Mouse (Mus musculus) erythroblast, embryonic 14.5 days (primary cell): ENCODE data around the gene Nomo1. TPM values are rescaled to one million over a fixed set of nuclear protein-coding genes. Genes with fewer than 3 reads are reported as not detected.

Source experiments
- H3K27me3 ChIP-seq: 2 replicates; pipeline ENCODE4 v1.6.1; 2012; ENCODE audit warnings: inconsistent platforms; ENCODE audit not compliant: control insufficient read depth
- H3K36me3 ChIP-seq: 2 replicates; pipeline ENCODE4 v1.6.1; 2012; ENCODE audit warnings: mild to moderate bottlenecking, inconsistent platforms; ENCODE audit not compliant: control insufficient read depth
- H3K4me1 ChIP-seq: 2 replicates; pipeline ENCODE4 v1.6.1; 2012; ENCODE audit warnings: inconsistent platforms; ENCODE audit not compliant: control insufficient read depth
- H3K4me3 ChIP-seq: replicated peaks from 2 replicates; pipeline ENCODE3; 2012; ENCODE audit warnings: moderate library complexity, mild to moderate bottlenecking, inconsistent platforms
- H3K9me3 ChIP-seq: 2 replicates; pipeline ENCODE4 v1.6.1; 2012; ENCODE audit warnings: low read length, inconsistent platforms, mixed read lengths; ENCODE audit not compliant: control insufficient read depth
- GATA1 ChIP-seq: IDR thresholded peaks from 2 replicates; pipeline ENCODE4 v1.6.1; 2012; ENCODE audit warnings: low read length, inconsistent platforms, mixed read lengths
- TAL1 ChIP-seq: IDR thresholded peaks from 3 replicates; pipeline ENCODE4 v1.6.1; 2012; ENCODE audit warnings: low read length, inconsistent platforms, mixed read lengths
- polyA plus RNA-seq: library from polyadenylated mRNA; stranded (reverse); fragments of >175 nt; gene quantifications from 2 replicates; pipeline ENCODE4 v1.2.3, GENCODE M21; 2012

Gene Nomo1
- polyA plus RNA-seq, 1 experiment: 1.8 TPM

DNA sequence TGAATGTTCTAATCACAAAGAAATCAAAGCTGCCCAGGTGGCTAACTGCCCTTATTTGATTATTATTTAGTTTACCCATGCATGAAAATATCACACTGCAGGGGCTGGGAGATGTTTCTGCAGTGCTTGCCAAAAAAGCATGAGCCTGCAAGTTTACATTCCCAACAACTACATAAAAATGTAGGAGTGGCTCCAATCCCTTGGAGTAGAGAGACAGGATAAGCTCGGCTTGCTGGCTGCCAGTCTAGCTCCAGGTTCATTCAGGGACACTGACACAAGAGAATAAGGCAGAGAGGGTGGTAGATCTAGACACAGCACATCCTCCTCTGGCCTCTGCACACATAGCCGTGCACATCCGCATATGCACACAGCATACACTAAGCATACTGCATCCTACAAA lies 13.9 kb upstream of the Nomo1 start:
- Histone ChIP-seq H3K36me3 (peaks cover 8% of the 10 kb centered on the region; the same call in 1 of the 2 replicates), H3K9me3 (no peaks in the 10 kb centered on the region), H3K4me3 (no peak overlapping the region), H3K27me3 (peaks cover 4% of the 10 kb centered on the region; the same call in 1 of the 2 replicates), H3K4me1 (no peaks in the 10 kb centered on the region)
- TF ChIP-seq TAL1 (no peak), GATA1 (no peak)

- H3K4me3 ChIP-seq: no peak overlapping the region
- H3K27me3 ChIP-seq: peaks cover 7% of the 10 kb centered on the region; the same call in 1 of the 2 replicates
- no peaks in the 10 kb centered on the region for H3K4me1 ChIP-seq
- TF ChIP-seq TAL1 (no peak), GATA1 (no peak)
- H3K36me3 ChIP-seq: peaks cover 4% of the 10 kb centered on the region; the same call in 1 of the 2 replicates
- no peaks in the 10 kb centered on the region for H3K9me3 ChIP-seq
Observed at GRCm38 (mm10) chr7:46021951-46022350, 11.5 kb upstream of the Nomo1 start.

DNA sequence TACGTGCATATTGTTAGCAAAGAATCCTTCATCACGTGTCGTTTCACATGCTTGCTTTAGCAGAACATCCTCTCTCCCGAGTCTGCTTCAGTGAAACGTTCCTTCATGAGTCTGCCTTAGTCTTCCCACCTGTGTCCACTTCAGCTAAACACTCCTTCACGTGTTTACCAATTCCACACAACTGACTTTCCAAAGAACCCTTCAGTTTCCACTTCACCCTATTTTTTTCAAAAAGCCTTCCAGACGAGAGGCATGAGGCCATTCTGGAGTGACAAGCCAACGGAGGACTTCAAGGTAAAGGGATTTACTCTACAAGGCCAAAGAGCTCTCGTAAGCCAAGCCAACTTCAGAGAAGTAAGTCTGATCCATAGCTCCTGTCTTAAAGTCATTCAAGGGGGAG lies 8.1 kb upstream of the Nomo1 start:
- Histone ChIP-seq H3K9me3 (no peaks in the 10 kb centered on the region), H3K27me3 (peaks cover 4% of the 10 kb centered on the region; the same call in 1 of the 2 replicates), H3K4me3 (no peak overlapping the region), H3K36me3 (peaks cover 1% of the 10 kb centered on the region; the same call in 1 of the 2 replicates), H3K4me1 (peaks cover 13% of the 10 kb centered on the region)
- TF ChIP-seq TAL1: no peak

DNA sequence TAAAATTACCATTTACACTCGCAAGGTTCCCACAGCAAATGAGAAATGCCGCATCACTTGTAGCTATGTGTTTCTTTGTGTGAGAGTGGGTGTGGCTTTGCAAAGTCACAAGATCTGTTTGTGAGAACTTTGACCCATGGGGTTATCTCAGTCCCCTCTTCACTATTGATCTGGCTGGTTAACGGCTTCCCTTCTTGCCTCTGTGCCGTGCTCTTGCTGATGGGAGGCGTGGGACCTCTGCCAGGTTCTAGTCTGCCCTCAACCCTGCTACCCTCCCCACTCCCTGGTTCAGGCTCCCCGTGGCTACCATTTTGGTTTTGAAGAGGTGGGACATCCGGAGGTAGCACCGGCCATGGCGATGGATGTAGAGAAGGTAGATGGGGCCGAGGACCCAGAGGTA lies 4.8 kb upstream of the Nomo1 start:
- H3K9me3 ChIP-seq: no peaks in the 10 kb centered on the region
- peaks cover 3% of the 10 kb centered on the region; the same call in 1 of the 2 replicates for H3K27me3 ChIP-seq

DNA sequence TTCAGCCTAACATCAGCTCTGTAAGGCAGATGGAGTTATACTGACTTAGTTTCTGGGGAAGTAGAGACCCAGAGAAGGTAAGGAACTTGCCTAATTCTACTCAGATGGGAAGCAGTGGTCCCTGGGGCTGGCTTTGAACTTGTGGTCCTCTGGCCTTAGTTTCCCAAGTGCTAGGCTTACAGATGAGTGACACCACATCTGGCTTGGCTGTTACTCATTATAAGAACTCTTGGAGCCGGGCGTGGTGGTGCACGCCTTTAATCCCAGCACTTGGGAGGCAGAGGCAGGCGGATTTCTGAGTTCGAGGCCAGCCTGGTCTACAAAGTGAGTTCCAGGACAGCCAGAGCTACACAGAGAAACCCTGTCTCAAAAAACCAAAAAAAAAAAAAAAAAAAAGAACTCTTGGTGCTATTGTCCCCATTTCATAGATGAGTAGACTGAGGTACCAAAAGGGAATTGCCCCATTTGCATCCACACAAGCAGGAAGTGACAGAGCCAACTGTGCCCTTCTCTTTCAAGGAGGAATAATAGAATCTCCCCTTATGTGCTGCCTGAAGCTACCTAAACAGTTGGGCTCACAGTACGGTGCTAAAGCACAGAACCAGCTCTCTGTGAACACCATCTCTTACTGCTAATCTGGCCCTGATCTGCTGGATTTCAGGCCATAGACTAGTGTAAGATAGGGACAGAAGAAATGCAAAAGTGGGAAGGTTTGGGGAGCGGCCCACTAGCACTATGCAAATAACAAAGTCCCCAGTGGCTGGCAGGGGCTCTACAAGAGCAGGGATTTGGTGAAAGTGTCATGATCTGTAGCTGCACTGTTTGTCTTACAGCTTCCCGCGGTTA lies 4.0 kb upstream of the Nomo1 start:
- Histone ChIP-seq H3K36me3 (no peaks in the 10 kb centered on the region; the same call in 1 of the 2 replicates), H3K27me3 (peaks cover 3% of the 10 kb centered on the region; the same call in 1 of the 2 replicates), H3K4me1 (peaks cover 45% of the 10 kb centered on the region), H3K9me3 (no peaks in the 10 kb centered on the region), H3K4me3 (peak overlapping the region; percentile 21)
- TF ChIP-seq GATA1 (no peak), TAL1 (no peak)

More for the DNA sequence above, 4.8 kb upstream of the Nomo1 start:
- H3K36me3 ChIP-seq: no peaks in the 10 kb centered on the region; the same call in 1 of the 2 replicates
- H3K4me3 ChIP-seq: no peak overlapping the region
- peaks cover 36% of the 10 kb centered on the region for H3K4me1 ChIP-seq
- TF ChIP-seq TAL1 (no peak), GATA1 (no peak)

DNA sequence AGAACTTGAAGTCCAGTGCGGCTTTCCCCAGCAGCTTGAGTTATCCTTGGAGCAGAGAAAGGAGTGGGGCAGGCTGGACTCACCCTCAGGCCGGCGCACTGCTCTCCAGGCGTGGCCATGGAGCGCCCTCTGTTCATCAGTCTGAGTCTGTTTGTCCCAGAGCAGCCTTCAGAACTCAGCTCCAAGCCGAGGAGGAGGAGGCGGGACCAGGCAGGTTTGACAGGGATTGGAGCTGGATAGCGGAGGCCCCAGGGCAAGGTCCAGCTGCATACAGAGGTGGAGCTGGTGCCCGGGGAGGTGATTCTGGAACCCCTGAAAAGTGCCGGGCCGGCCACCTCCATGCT lies 3.4 kb upstream of the Nomo1 start, which contains the start of gene Abcc6:
Gene Abcc6 (minus strand): TSS at position 158 of the 344 bp plus-strand sequence.
- no peak for TF ChIP-seq TAL1
- Histone ChIP-seq H3K4me3 (peak within 1 kb of the TSS; percentile 21), H3K27me3 (peaks cover 2% of the 10 kb centered on the region; the same call in 1 of the 2 replicates), H3K4me1 (peaks cover 51% of the 10 kb centered on the region), H3K36me3 (no peaks in the 10 kb centered on the region; the same call in 1 of the 2 replicates), H3K9me3 (no peaks in the 10 kb centered on the region)

DNA sequence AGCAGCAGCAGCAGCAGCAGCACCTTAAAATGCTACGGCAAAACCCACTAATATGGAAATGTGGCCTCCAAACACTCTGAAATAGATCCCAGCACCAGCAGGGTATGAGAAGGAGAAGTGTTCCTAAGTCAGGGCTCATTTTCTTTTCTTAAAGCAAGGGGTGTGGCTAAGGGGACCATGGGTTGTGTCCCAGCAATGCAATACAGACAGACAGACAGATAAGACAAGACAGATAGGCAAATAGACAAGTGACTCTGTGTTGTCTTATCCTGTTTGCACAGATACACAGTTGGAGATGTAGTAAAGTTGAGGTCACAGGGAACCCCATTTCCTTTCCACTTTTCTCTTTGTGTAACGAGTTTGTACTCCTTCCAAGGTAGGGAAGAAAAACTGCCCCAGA lies 2.4 kb upstream of the Nomo1 start:
- TF ChIP-seq GATA1 (no peak), TAL1 (no peak)
- Histone ChIP-seq H3K36me3 (no peaks in the 10 kb centered on the region; the same call in 1 of the 2 replicates), H3K9me3 (no peaks in the 10 kb centered on the region), H3K4me3 (no peak overlapping the region), H3K27me3 (no peaks in the 10 kb centered on the region), H3K4me1 (peaks cover 60% of the 10 kb centered on the region)

- no peak for TF ChIP-seq TAL1
- TF ChIP-seq GATA1: no peak
- Histone ChIP-seq H3K36me3 (peaks cover 19% of the 10 kb centered on the region), H3K4me1 (peaks cover 63% of the 10 kb centered on the region), H3K9me3 (no peaks in the 10 kb centered on the region), H3K4me3 (peak overlapping the region; percentile 92), H3K27me3 (no peaks in the 10 kb centered on the region)
Observed at GRCm38 (mm10) chr7:46033870-46034337, 406 bp downstream of the Nomo1 start.

DNA sequence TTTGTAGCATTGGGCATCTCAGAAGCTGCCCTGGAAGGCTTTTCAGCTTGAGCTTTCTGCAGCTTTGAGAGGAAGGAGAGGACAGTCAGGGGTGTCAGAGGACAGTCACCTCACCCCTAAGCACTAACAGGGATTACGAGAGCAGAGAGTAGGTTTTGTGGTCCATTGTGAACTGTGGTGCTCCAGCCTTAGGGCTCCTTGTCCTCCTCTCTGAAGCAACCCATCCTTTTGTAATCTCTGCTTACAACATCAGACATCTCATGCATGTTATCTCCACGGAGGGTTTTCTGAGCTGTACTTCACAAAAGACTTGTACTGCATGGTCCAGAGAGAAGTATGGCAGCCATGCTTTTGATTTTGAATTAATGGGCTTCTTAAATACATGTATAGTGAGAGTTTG lies 1.5 kb downstream of the Nomo1 start:
- TF ChIP-seq TAL1 (no peak), GATA1 (no peak)
- H3K9me3 ChIP-seq: no peaks in the 10 kb centered on the region
- H3K36me3 ChIP-seq: peaks cover 28% of the 10 kb centered on the region
- H3K27me3 ChIP-seq: no peaks in the 10 kb centered on the region
- H3K4me3 ChIP-seq: peak overlapping the region; percentile 92
- H3K4me1 ChIP-seq: peaks cover 58% of the 10 kb centered on the region
